Mouse (Mus musculus) urinary bladder, postnatal 4 days (tissue): ENCODE measurements at regions not wholly inside any gene's neighbourhood (a gene's known extent, or its start where the extent isn't known, plus 50 kb on each side); places are given as distances from the start of the nearest gene placed in this dataset.
"Not testable (repeated sequence)": the region's sequence is repeated elsewhere in the genome, so short reads cannot be mapped to it uniquely, and the experiment has no call there.

Experiments
- DNase-seq, 2 experiments: peaks; one replicate each; pipeline ENCODE4 v3.0.0; 2021 to 2022; ENCODE audit warnings: low spot score in 2 of 2

- DNase-seq: no peak
Measured at GRCm38 (mm10) chr1:18058211-18058971, 87.3 kb downstream of the Crisp4 start.

- no peak for DNase-seq
Measured at GRCm38 (mm10) chr1:18057646-18058210, 88.0 kb downstream of the Crisp4 start.

- DNase-seq: not testable (repeated sequence)
Measured at GRCm38 (mm10) chr1:18057003-18057402, 88.7 kb downstream of the Crisp4 start.

- no peak for DNase-seq
Measured at GRCm38 (mm10) chr1:18030226-18030625, 115.5 kb downstream of the Crisp4 start.

- DNase-seq: not testable (repeated sequence)
Measured at GRCm38 (mm10) chr1:18012941-18013340, 132.8 kb downstream of the Crisp4 start.

- no peak for DNase-seq
Measured at GRCm38 (mm10) chr1:17980604-17981003, 165.1 kb downstream of the Crisp4 start.

- no peak for DNase-seq
Measured at GRCm38 (mm10) chr1:17978086-17978485, 167.6 kb downstream of the Crisp4 start.

GRCm38 (mm10) chr1:17956881-17957280 lies 188.8 kb downstream of the Crisp4 start:
- DNase-seq: peak in 1 of 2 experiments; percentile 71

GRCm38 (mm10) chr1:17932108-17932810 lies 213.4 kb downstream of the Crisp4 start:
- not testable (repeated sequence) for DNase-seq
